Mouse (Mus musculus): ENCODE results near the gene Pitx2. TPM values are rescaled to one million over a fixed set of nuclear protein-coding genes. Genes with fewer than 3 reads are reported as not detected.

Gene Pitx2
- polyA plus RNA-seq, 1 experiment from 2014 or later, result 82.5 TPM

GRCm38 (mm10) chr3:129218371-129218921, 18.8 kb downstream of the Pitx2 start:
- no peaks in the 10 kb centered on the region for H3K36me3 ChIP-seq
- H3K4me3 ChIP-seq (replicated peaks), result peak overlapping the region; percentile 60
- peak overlapping the region; percentile 42 for H3K4me2 ChIP-seq (replicated peaks)
- H3K27ac ChIP-seq (replicated peaks), result no peak overlapping the region
- H3K27me3 ChIP-seq, result peaks cover 76% of the 10 kb centered on the region
- WGBS, result 15% methylated on average over 41 of the region's 41 CpGs
- no peak for ATAC-seq (ENCODE audit: insufficient number of reproducible peaks, low FRiP score, low TSS enrichment, low read depth)
- no peak overlapping the region for H3K9ac ChIP-seq
- no peaks in the 10 kb centered on the region for H3K9me3 ChIP-seq (replicated peaks)
- peaks cover 29% of the 10 kb centered on the region for H3K4me1 ChIP-seq

GRCm38 (mm10) chr3:129220086-129220670, 20.5 kb downstream of the Pitx2 start:
- H3K4me3 ChIP-seq (replicated peaks), result no peak overlapping the region
- no peak for ATAC-seq (ENCODE audit: insufficient number of reproducible peaks, low FRiP score, low TSS enrichment, low read depth)
- H3K36me3 ChIP-seq, result no peaks in the 10 kb centered on the region
- no peak overlapping the region for H3K4me2 ChIP-seq (replicated peaks)
- peaks cover 28% of the 10 kb centered on the region for H3K4me1 ChIP-seq
- 0 out of 2 replicates have a peak overlapping the region, but pooled peaks have one; percentile 22 for H3K27ac ChIP-seq (replicated peaks)
- peaks cover 77% of the 10 kb centered on the region for H3K27me3 ChIP-seq
- H3K9me3 ChIP-seq (replicated peaks), result no peaks in the 10 kb centered on the region
- no peak overlapping the region for H3K9ac ChIP-seq
- WGBS, result 18% methylated on average over 7 of the region's 7 CpGs

- 22% methylated on average over 24 of the region's 24 CpGs for WGBS
- no peak overlapping the region for H3K4me3 ChIP-seq (replicated peaks)
Observed at GRCm38 (mm10) chr3:129220681-129221379, 21.2 kb downstream of the Pitx2 start.

GRCm38 (mm10) chr3:129221380-129222260, 21.9 kb downstream of the Pitx2 start:
- peaks cover 20% of the 10 kb centered on the region for H3K4me1 ChIP-seq
- no peaks in the 10 kb centered on the region for H3K9me3 ChIP-seq (replicated peaks)
- no peak for ATAC-seq (ENCODE audit: insufficient number of reproducible peaks, low FRiP score, low TSS enrichment, low read depth)
- H3K9ac ChIP-seq, result no peak overlapping the region
- 0 out of 2 replicates have a peak overlapping the region, but pooled peaks have one; percentile 7 for H3K27ac ChIP-seq (replicated peaks)
- WGBS, result 13% methylated on average over 27 of the region's 27 CpGs
- no peak overlapping the region for H3K4me3 ChIP-seq (replicated peaks)
- no peak overlapping the region for H3K4me2 ChIP-seq (replicated peaks)
- H3K36me3 ChIP-seq, result no peaks in the 10 kb centered on the region
- peaks cover 81% of the 10 kb centered on the region for H3K27me3 ChIP-seq

More at GRCm38 (mm10) chr3:129220681-129221379, 21.2 kb downstream of the Pitx2 start:
- Histone ChIP-seq H3K27ac (replicated peaks) (0 out of 2 replicates have a peak overlapping the region, but pooled peaks have one; percentile 7), H3K9ac (no peak overlapping the region), H3K27me3 (peaks cover 78% of the 10 kb centered on the region), H3K9me3 (replicated peaks) (no peaks in the 10 kb centered on the region), H3K4me2 (replicated peaks) (0 out of 2 replicates have a peak overlapping the region, but pooled peaks have one; percentile 17), H3K36me3 (no peaks in the 10 kb centered on the region), H3K4me1 (peaks cover 23% of the 10 kb centered on the region)
- ATAC-seq (ENCODE audit: insufficient number of reproducible peaks, low FRiP score, low TSS enrichment, low read depth), result no peak

GRCm38 (mm10) chr3:129222448-129223290, 23.0 kb downstream of the Pitx2 start:
- Histone ChIP-seq H3K9ac (no peak overlapping the region), H3K4me3 (replicated peaks) (no peak overlapping the region), H3K4me2 (replicated peaks) (no peak overlapping the region), H3K9me3 (replicated peaks) (no peaks in the 10 kb centered on the region), H3K27ac (replicated peaks) (no peak overlapping the region), H3K36me3 (no peaks in the 10 kb centered on the region), H3K4me1 (peaks cover 20% of the 10 kb centered on the region), H3K27me3 (peaks cover 81% of the 10 kb centered on the region)
- no peak for ATAC-seq (ENCODE audit: insufficient number of reproducible peaks, low FRiP score, low TSS enrichment, low read depth)
- WGBS, result 8% methylated on average over 21 of the region's 21 CpGs

GRCm38 (mm10) chr3:129223401-129223800, 23.7 kb downstream of the Pitx2 start:
- no peak overlapping the region for H3K4me3 ChIP-seq (replicated peaks)
- H3K27ac ChIP-seq (replicated peaks), result no peak overlapping the region
- H3K9ac ChIP-seq, result no peak overlapping the region
- peaks cover 80% of the 10 kb centered on the region for H3K27me3 ChIP-seq
- H3K4me1 ChIP-seq, result peaks cover 18% of the 10 kb centered on the region
- 0 out of 2 replicates have a peak overlapping the region, but pooled peaks have one; percentile 38 for H3K4me2 ChIP-seq (replicated peaks)
- 4% methylated on average over 6 of the region's 6 CpGs for WGBS
- H3K9me3 ChIP-seq (replicated peaks), result no peaks in the 10 kb centered on the region
- no peak for ATAC-seq (ENCODE audit: insufficient number of reproducible peaks, low FRiP score, low TSS enrichment, low read depth)
- H3K36me3 ChIP-seq, result no peaks in the 10 kb centered on the region

- WGBS, result 2% methylated on average over 26 of the region's 26 CpGs
- Histone ChIP-seq H3K4me2 (replicated peaks) (peak overlapping the region; percentile 38), H3K4me1 (peaks cover 14% of the 10 kb centered on the region), H3K9me3 (replicated peaks) (no peaks in the 10 kb centered on the region), H3K9ac (no peak overlapping the region), H3K36me3 (no peaks in the 10 kb centered on the region), H3K27ac (replicated peaks) (no peak overlapping the region), H3K27me3 (peaks cover 79% of the 10 kb centered on the region), H3K4me3 (replicated peaks) (peak overlapping the region; percentile 29)
- no peak for ATAC-seq (ENCODE audit: insufficient number of reproducible peaks, low FRiP score, low TSS enrichment, low read depth)
Observed at GRCm38 (mm10) chr3:129223964-129224805, 24.5 kb downstream of the Pitx2 start.

- no peak for ATAC-seq (ENCODE audit: insufficient number of reproducible peaks, low FRiP score, low TSS enrichment, low read depth)
- Histone ChIP-seq H3K27me3 (peaks cover 75% of the 10 kb centered on the region), H3K9ac (no peak overlapping the region), H3K9me3 (replicated peaks) (no peaks in the 10 kb centered on the region), H3K4me1 (peaks cover 14% of the 10 kb centered on the region), H3K36me3 (no peaks in the 10 kb centered on the region), H3K4me3 (replicated peaks) (peak overlapping the region; percentile 29), H3K4me2 (replicated peaks) (peak overlapping the region; percentile 38), H3K27ac (replicated peaks) (no peak overlapping the region)
- 1% methylated on average over 40 of the region's 40 CpGs for WGBS
Observed at GRCm38 (mm10) chr3:129224806-129225576, 25.3 kb downstream of the Pitx2 start.

- no peaks in the 10 kb centered on the region for H3K9me3 ChIP-seq (replicated peaks)
- peak overlapping the region; percentile 29; the same call in 1 of the 2 replicates for H3K4me3 ChIP-seq (replicated peaks)
- no peak for ATAC-seq (ENCODE audit: insufficient number of reproducible peaks, low FRiP score, low TSS enrichment, low read depth)
- H3K27ac ChIP-seq (replicated peaks), result no peak overlapping the region
- peaks cover 14% of the 10 kb centered on the region for H3K4me1 ChIP-seq
- peak overlapping the region; percentile 38; the same call in 1 of the 2 replicates for H3K4me2 ChIP-seq (replicated peaks)
- H3K9ac ChIP-seq, result no peak overlapping the region
- no peaks in the 10 kb centered on the region for H3K36me3 ChIP-seq
- H3K27me3 ChIP-seq, result peaks cover 70% of the 10 kb centered on the region
- 5% methylated on average over 11 of the region's 13 CpGs for WGBS
Observed at GRCm38 (mm10) chr3:129225577-129226289, 26.1 kb downstream of the Pitx2 start.
